Mouse (Mus musculus) liver, embryonic 16.5 days (tissue): ENCODE data around the gene Hip1. TPM values are rescaled to one million over a fixed set of nuclear protein-coding genes. Genes with fewer than 3 reads are reported as not detected.

Experiments used
- ATAC-seq: fragments of 200-750 bp; cut with Nextera tagmentation; 2 replicates; pipeline ENCODE4 v1.8.0; 2017; ENCODE audit warnings: low read depth, mild to moderate bottlenecking, moderate number of reproducible peaks, moderate library complexity
- H3K27ac ChIP-seq: fragments of 300-500 bp; sonication (generic); 2 replicates; pipeline ENCODE4 v1.5.1; 2014; ENCODE audit warnings: mild to moderate bottlenecking, low read length
- H3K27me3 ChIP-seq: fragments of 300-500 bp; sonication (generic); 2 replicates; pipeline ENCODE4 v1.6.1; 2014; ENCODE audit warnings: low read depth, low read length, mixed read lengths; ENCODE audit not compliant: control insufficient read depth, insufficient read depth
- H3K36me3 ChIP-seq: fragments of 300-500 bp; sonication (generic); 2 replicates; pipeline ENCODE4 v1.6.1; 2014; ENCODE audit warnings: mild to moderate bottlenecking; ENCODE audit not compliant: control insufficient read depth, insufficient read depth
- H3K4me1 ChIP-seq: fragments of 300-500 bp; sonication (generic); 2 replicates; pipeline ENCODE4 v1.6.1; 2014; ENCODE audit warnings: low read depth, low read length, mixed read lengths; ENCODE audit not compliant: control insufficient read depth
- H3K4me2 ChIP-seq: fragments of 300-500 bp; sonication (generic); 2 replicates; pipeline ENCODE4 v1.6.1; 2014; ENCODE audit warnings: low read depth, low read length, mixed read lengths
- H3K4me3 ChIP-seq: fragments of 300-500 bp; sonication (generic); 2 replicates; pipeline ENCODE4 v1.5.1; 2014; ENCODE audit warnings: low read depth, mild to moderate bottlenecking, low read length
- H3K9ac ChIP-seq: fragments of 300-500 bp; sonication (generic); 2 replicates; pipeline ENCODE4 v1.6.1; 2014; ENCODE audit warnings: low read depth, low read length
- H3K9me3 ChIP-seq: fragments of 300-500 bp; sonication (generic); replicated peaks from 2 replicates; pipeline ENCODE4 v1.6.1; 2016; ENCODE audit warnings: low read length; ENCODE audit not compliant: control insufficient read depth
- WGBS: fragments of 180-500 bp; shearing (Covaris S2); extraction: QIAGEN DNeasy Blood & Tissue Kit; methylation state at CpG from one replicate; pipeline ENCODE4 v1.1.7; 2014; ENCODE audit not compliant: insufficient replicate concordance; 5-methylcytosine and 5-hydroxymethylcytosine counted together
- microRNA-seq: library from miRNA; unstranded; fragments of <30 nt; microRNA quantifications from one replicate; pipeline ENCODE4, GENCODE M21; 2016
- polyA plus RNA-seq: library from polyadenylated mRNA; unstranded; fragments of >200 nt; fragmentation: Nextera tagmentation; extraction: Ambion mirVana; gene quantifications from 2 replicates; pipeline ENCODE4 v1.2.1, GENCODE M21; 2015

Gene Hip1
- polyA plus RNA-seq, 1 experiment from 2014 or later = 3.9 TPM

GRCm38 (mm10) chr5:135363540-135363939 lies 181.4 kb downstream of the Hip1 start:
- 23% methylated on average over 12 of the region's 12 CpGs for WGBS
- H3K27ac ChIP-seq = no peak overlapping the region
- no peak for ATAC-seq
- no peak overlapping the region for H3K9ac ChIP-seq
- no peak overlapping the region for H3K4me3 ChIP-seq
- H3K4me2 ChIP-seq = no peak overlapping the region
- H3K27me3 ChIP-seq = no peaks in the 10 kb centered on the region
- H3K4me1 ChIP-seq = no peaks in the 10 kb centered on the region
- H3K36me3 ChIP-seq = no peaks in the 10 kb centered on the region
- no peaks in the 10 kb centered on the region for H3K9me3 ChIP-seq

DNA sequence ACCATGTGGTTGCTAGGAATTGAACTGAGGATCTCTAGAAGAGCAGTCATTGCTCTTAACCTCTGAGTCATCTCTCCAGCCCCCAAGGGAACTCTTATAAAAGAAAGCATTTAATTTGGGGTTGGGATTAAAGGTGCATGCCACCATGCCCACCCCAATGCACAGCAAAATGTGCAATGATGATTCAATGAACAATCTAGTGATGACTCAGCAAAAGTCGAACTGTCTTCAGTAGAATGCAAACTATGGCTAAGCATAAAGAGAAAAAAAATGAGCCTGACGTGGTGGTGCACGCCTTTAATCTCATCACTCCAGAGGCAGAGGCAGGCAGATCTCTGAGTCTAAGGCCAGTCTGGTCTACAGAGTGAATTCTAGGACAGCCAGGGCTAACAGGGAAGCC lies 182.3 kb downstream of the Hip1 start:
- no peaks in the 10 kb centered on the region for H3K4me1 ChIP-seq
- H3K9ac ChIP-seq = no peak overlapping the region
- no peak for ATAC-seq
- no peaks in the 10 kb centered on the region for H3K27me3 ChIP-seq
- H3K4me3 ChIP-seq = no peak overlapping the region
- H3K4me2 ChIP-seq = no peak overlapping the region
- H3K9me3 ChIP-seq = no peaks in the 10 kb centered on the region
- H3K27ac ChIP-seq = no peak overlapping the region
- H3K36me3 ChIP-seq = no peaks in the 10 kb centered on the region
- WGBS = 60% methylated on average over 3 of the region's 3 CpGs

GRCm38 (mm10) chr5:135359772-135360171 lies 185.1 kb downstream of the Hip1 start:
- Histone ChIP-seq H3K27me3 (no peaks in the 10 kb centered on the region), H3K36me3 (no peaks in the 10 kb centered on the region), H3K9me3 (no peaks in the 10 kb centered on the region), H3K4me2 (no peak overlapping the region), H3K27ac (no peak overlapping the region), H3K4me1 (no peaks in the 10 kb centered on the region), H3K9ac (no peak overlapping the region), H3K4me3 (no peak overlapping the region)
- ATAC-seq = no peak
- WGBS = 77% methylated on average over 2 of the region's 2 CpGs

DNA sequence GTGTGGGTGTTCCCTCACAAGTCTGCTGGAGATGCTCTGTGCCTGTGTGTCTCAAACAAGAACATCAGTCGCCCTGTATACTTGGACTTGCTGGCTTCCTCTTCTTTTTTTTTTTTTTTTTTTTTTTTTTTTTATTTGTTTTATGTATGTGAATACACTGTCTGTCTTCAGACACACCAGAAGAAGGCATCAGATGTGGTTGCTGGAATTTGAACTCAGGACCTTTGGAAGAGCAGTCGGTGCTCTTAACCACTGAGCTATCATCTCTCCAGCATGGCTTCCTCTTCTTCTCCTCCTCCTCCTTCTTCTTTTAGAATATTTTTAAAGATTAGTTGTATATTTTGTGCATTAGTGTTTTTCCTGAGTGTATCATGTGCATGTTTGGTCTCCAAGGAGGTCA lies 187.4 kb downstream of the Hip1 start:
- Histone ChIP-seq H3K4me2 (no peak overlapping the region), H3K9me3 (no peaks in the 10 kb centered on the region), H3K9ac (no peak overlapping the region), H3K36me3 (no peaks in the 10 kb centered on the region), H3K4me3 (no peak overlapping the region), H3K27me3 (no peaks in the 10 kb centered on the region), H3K27ac (no peak overlapping the region), H3K4me1 (no peaks in the 10 kb centered on the region)
- WGBS = 57% methylated on average over 2 of the region's 2 CpGs
- no peak for ATAC-seq

Small RNA genes within 50 kb of the gene (microRNA-seq; reads per million reads assigned to microRNA genes)
- 0.74 reads per million for gene Mir7033

Other genes with a start within 250 kb of the Hip1 start
- gene Fkbp6, start 195.1 kb downstream of the Hip1 start, polyA plus RNA-seq = not detected in 2 replicates
- not detected in 2 replicates for gene Trim50, start 191.8 kb downstream of the Hip1 start, polyA plus RNA-seq
- gene Nsun5, start 175.2 kb downstream of the Hip1 start, polyA plus RNA-seq = 12.1 and 14.4 TPM in 2 replicates
- gene Pom121, start 150.6 kb downstream of the Hip1 start, polyA plus RNA-seq = 4.5 and 5.0 TPM in 2 replicates
- not detected in 2 replicates for gene Ccl26, start 18.4 kb upstream of the Hip1 start, polyA plus RNA-seq
- 17.1 and 19.9 TPM in 2 replicates for gene Ccl24, start 27.9 kb upstream of the Hip1 start, polyA plus RNA-seq
- 7.8 and 10.5 TPM in 2 replicates for gene Rhbdd2, start 87.5 kb upstream of the Hip1 start, polyA plus RNA-seq
- 46.9 and 53.1 TPM in 2 replicates for gene Por, start 124.9 kb upstream of the Hip1 start, polyA plus RNA-seq
- gene Tmem120a, start 199.3 kb upstream of the Hip1 start, polyA plus RNA-seq = 17.8 and 18.2 TPM in 2 replicates
- 0.13 TPM in 1 of 2 replicates, not detected in the other for gene Styxl1, start 233.3 kb upstream of the Hip1 start, polyA plus RNA-seq
- 279 and 280 TPM in 2 replicates for gene Mdh2, start 233.4 kb upstream of the Hip1 start, polyA plus RNA-seq